Mouse (Mus musculus) C2C12 (cell line): Measurements from ENCODE around the gene Lrrn4cl.

Experiments used
- CEBPB ChIP-seq: IDR thresholded peaks from one replicate; pipeline ENCODE4 v1.6.1; 2011; ENCODE audit warnings: low read depth, mild to moderate bottlenecking, control low read depth, moderate library complexity
- CTCF ChIP-seq: IDR thresholded peaks from one replicate; pipeline ENCODE4 v1.5.1; 2011; ENCODE audit not compliant: control insufficient read depth, insufficient read depth, insufficient read length
- FOSL1 ChIP-seq: IDR thresholded peaks from one replicate; pipeline ENCODE4 v1.8.0; 2011; ENCODE audit warnings: mild to moderate bottlenecking, low read length; ENCODE audit not compliant: poor library complexity, insufficient read depth, severe bottlenecking
- MAX ChIP-seq: IDR thresholded peaks from one replicate; pipeline ENCODE4 v1.6.1; 2011; ENCODE audit warnings: mild to moderate bottlenecking, control low read depth
- MYOG ChIP-seq: IDR thresholded peaks from one replicate; pipeline ENCODE4 v1.6.1; 2011; ENCODE audit not compliant: control insufficient read depth, insufficient read length; ENCODE audit errors: extremely low read depth
- USF1 ChIP-seq: IDR thresholded peaks from one replicate; pipeline ENCODE4 v1.6.1; 2011; ENCODE audit warnings: low read depth, mild to moderate bottlenecking, control low read depth, moderate library complexity

GRCm38 (mm10) chr19:8899079-8899478 is 48.5 kb downstream of the Lrrn4cl start:
- TF ChIP-seq CTCF (no peak), MAX (no peak), CEBPB (no peak), USF1 (no peak), FOSL1 (no peak), MYOG (no peak)
